Mouse (Mus musculus): ENCODE measurements around the gene Haspin. TPM values are rescaled to one million over a fixed set of nuclear protein-coding genes. Genes with fewer than 3 reads are reported as not detected.

The Haspin gene
- polyA plus RNA-seq, 1 experiment from 2014 or later = 1.6 TPM

- no peaks in the 10 kb centered on the region for H3K4me1 ChIP-seq (ENCODE audit: control insufficient read depth, insufficient read depth, low read length)
- H3K4me2 ChIP-seq (ENCODE audit: low read length) = no peak overlapping the region
- H3K27ac ChIP-seq (ENCODE audit: low read length) = no peak overlapping the region
- H3K36me3 ChIP-seq (ENCODE audit: control insufficient read depth, insufficient read depth, low read length) = no peaks in the 10 kb centered on the region
- no peak for ATAC-seq
- no peak overlapping the region for H3K4me3 ChIP-seq (ENCODE audit: low read depth, low read length)
- no peaks in the 10 kb centered on the region for H3K27me3 ChIP-seq (ENCODE audit: control insufficient read depth, insufficient read depth, low read depth, low read length)
- WGBS = 73% methylated on average over 5 of the region's 5 CpGs
- no peak overlapping the region for H3K9ac ChIP-seq (ENCODE audit: low read depth, low read length)
- no peaks in the 10 kb centered on the region for H3K9me3 ChIP-seq (replicated peaks; ENCODE audit: control insufficient read depth, low read length, poor library complexity, severe bottlenecking)
Measured at GRCm38 (mm10) chr11:73098860-73099259, 39.2 kb downstream of the Haspin start.

GRCm38 (mm10) chr11:73094231-73094995 is 43.7 kb downstream of the Haspin start:
- WGBS = 84% methylated on average over 11 of the region's 11 CpGs
- Histone ChIP-seq H3K4me3 (ENCODE audit: low read depth, low read length) (no peak overlapping the region), H3K9me3 (replicated peaks; ENCODE audit: control insufficient read depth, low read length, poor library complexity, severe bottlenecking) (no peaks in the 10 kb centered on the region), H3K27ac (ENCODE audit: low read length) (no peak overlapping the region), H3K9ac (ENCODE audit: low read depth, low read length) (no peak overlapping the region), H3K4me1 (ENCODE audit: control insufficient read depth, insufficient read depth, low read length) (no peaks in the 10 kb centered on the region), H3K4me2 (ENCODE audit: low read length) (no peak overlapping the region), H3K27me3 (ENCODE audit: control insufficient read depth, insufficient read depth, low read depth, low read length) (no peaks in the 10 kb centered on the region), H3K36me3 (ENCODE audit: control insufficient read depth, insufficient read depth, low read length) (no peaks in the 10 kb centered on the region)
- no peak for ATAC-seq

- Histone ChIP-seq H3K4me3 (ENCODE audit: low read depth, low read length) (no peak overlapping the region), H3K9me3 (replicated peaks; ENCODE audit: control insufficient read depth, low read length, poor library complexity, severe bottlenecking) (no peaks in the 10 kb centered on the region), H3K4me2 (ENCODE audit: low read length) (no peak overlapping the region), H3K36me3 (ENCODE audit: control insufficient read depth, insufficient read depth, low read length) (no peaks in the 10 kb centered on the region), H3K4me1 (ENCODE audit: control insufficient read depth, insufficient read depth, low read length) (no peaks in the 10 kb centered on the region), H3K27ac (ENCODE audit: low read length) (no peak overlapping the region), H3K9ac (ENCODE audit: low read depth, low read length) (no peak overlapping the region), H3K27me3 (ENCODE audit: control insufficient read depth, insufficient read depth, low read depth, low read length) (no peaks in the 10 kb centered on the region)
- ATAC-seq = no peak
- 71% methylated on average over 7 of the region's 7 CpGs for WGBS
Measured at GRCm38 (mm10) chr11:73092877-73093276, 45.2 kb downstream of the Haspin start.

GRCm38 (mm10) chr11:73092057-73092456 is 46.0 kb downstream of the Haspin start:
- H3K27ac ChIP-seq (ENCODE audit: low read length) = no peak overlapping the region
- no peak overlapping the region for H3K4me2 ChIP-seq (ENCODE audit: low read length)
- H3K9me3 ChIP-seq (replicated peaks; ENCODE audit: control insufficient read depth, low read length, poor library complexity, severe bottlenecking) = no peaks in the 10 kb centered on the region
- H3K4me3 ChIP-seq (ENCODE audit: low read depth, low read length) = no peak overlapping the region
- WGBS = 86% methylated on average over 4 of the region's 4 CpGs
- no peak for ATAC-seq
- H3K36me3 ChIP-seq (ENCODE audit: control insufficient read depth, insufficient read depth, low read length) = no peaks in the 10 kb centered on the region
- no peak overlapping the region for H3K9ac ChIP-seq (ENCODE audit: low read depth, low read length)
- no peaks in the 10 kb centered on the region for H3K4me1 ChIP-seq (ENCODE audit: control insufficient read depth, insufficient read depth, low read length)
- no peaks in the 10 kb centered on the region for H3K27me3 ChIP-seq (ENCODE audit: control insufficient read depth, insufficient read depth, low read depth, low read length)

GRCm38 (mm10) chr11:73090826-73091225 is 47.3 kb downstream of the Haspin start:
- no peak overlapping the region for H3K4me2 ChIP-seq (ENCODE audit: low read length)
- no peak overlapping the region for H3K9ac ChIP-seq (ENCODE audit: low read depth, low read length)
- no peak overlapping the region for H3K4me3 ChIP-seq (ENCODE audit: low read depth, low read length)
- H3K36me3 ChIP-seq (ENCODE audit: control insufficient read depth, insufficient read depth, low read length) = no peaks in the 10 kb centered on the region
- no peaks in the 10 kb centered on the region for H3K9me3 ChIP-seq (replicated peaks; ENCODE audit: control insufficient read depth, low read length, poor library complexity, severe bottlenecking)
- H3K27ac ChIP-seq (ENCODE audit: low read length) = no peak overlapping the region
- whole genome bisulfite sequencing = 83% methylated on average over 2 of the region's 2 CpGs
- no peak for ATAC-seq
- no peaks in the 10 kb centered on the region for H3K4me1 ChIP-seq (ENCODE audit: control insufficient read depth, insufficient read depth, low read length)
- no peaks in the 10 kb centered on the region for H3K27me3 ChIP-seq (ENCODE audit: control insufficient read depth, insufficient read depth, low read depth, low read length)

- no peak within 1 kb of the TSS for H3K9ac ChIP-seq (ENCODE audit: low read depth, low read length)
- 93% methylated on average over 4 of the region's 4 CpGs for WGBS
- H3K27ac ChIP-seq (ENCODE audit: low read length) = no peak within 1 kb of the TSS
- ATAC-seq = no peak
- H3K4me1 ChIP-seq (ENCODE audit: control insufficient read depth, insufficient read depth, low read length) = no peaks in the 10 kb centered on the region
- H3K9me3 ChIP-seq (replicated peaks; ENCODE audit: control insufficient read depth, low read length, poor library complexity, severe bottlenecking) = no peaks in the 10 kb centered on the region
- H3K36me3 ChIP-seq (ENCODE audit: control insufficient read depth, insufficient read depth, low read length) = no peaks in the 10 kb centered on the region
- H3K4me2 ChIP-seq (ENCODE audit: low read length) = no peak within 1 kb of the TSS
- H3K4me3 ChIP-seq (ENCODE audit: low read depth, low read length) = no peak within 1 kb of the TSS
- H3K27me3 ChIP-seq (ENCODE audit: control insufficient read depth, insufficient read depth, low read depth, low read length) = no peaks in the 10 kb centered on the region
Measured at GRCm38 (mm10) chr11:73090283-73090682, 47.8 kb downstream of the Haspin start, which contains the start of gene Itgae. TSS of gene Itgae (plus strand) at chr11:73090583.

GRCm38 (mm10) chr11:73087700-73088480 is 50.2 kb downstream of the Haspin start:
- Histone ChIP-seq H3K9me3 (replicated peaks; ENCODE audit: control insufficient read depth, low read length, poor library complexity, severe bottlenecking) (no peaks in the 10 kb centered on the region), H3K27me3 (ENCODE audit: control insufficient read depth, insufficient read depth, low read depth, low read length) (no peaks in the 10 kb centered on the region), H3K27ac (ENCODE audit: low read length) (no peak overlapping the region), H3K4me3 (ENCODE audit: low read depth, low read length) (no peak overlapping the region), H3K4me2 (ENCODE audit: low read length) (no peak overlapping the region), H3K4me1 (ENCODE audit: control insufficient read depth, insufficient read depth, low read length) (no peaks in the 10 kb centered on the region), H3K36me3 (ENCODE audit: control insufficient read depth, insufficient read depth, low read length) (0 out of 2 replicates have a peak, but pooled peaks cover 2% of the 10 kb centered on the region), H3K9ac (ENCODE audit: low read depth, low read length) (no peak overlapping the region)
- WGBS = 60% methylated on average over 6 of the region's 6 CpGs
- no peak for ATAC-seq

Measured in midbrain, embryonic 16.5 days (tissue).